Mouse (Mus musculus): ENCODE results near the gene Aplp1.

Aplp1 gene

GRCm38 (mm10) chr7:30419561-30420499 lies 25.5 kb downstream of the Aplp1 start, which contains the start of gene Hcst:
Hcst (minus strand) TSS chr7:30419854.
- in situ Hi-C loops (cut with MboI; ENCODE audit: unreplicated experiment in 2 of 2): no loop called here

DNA sequence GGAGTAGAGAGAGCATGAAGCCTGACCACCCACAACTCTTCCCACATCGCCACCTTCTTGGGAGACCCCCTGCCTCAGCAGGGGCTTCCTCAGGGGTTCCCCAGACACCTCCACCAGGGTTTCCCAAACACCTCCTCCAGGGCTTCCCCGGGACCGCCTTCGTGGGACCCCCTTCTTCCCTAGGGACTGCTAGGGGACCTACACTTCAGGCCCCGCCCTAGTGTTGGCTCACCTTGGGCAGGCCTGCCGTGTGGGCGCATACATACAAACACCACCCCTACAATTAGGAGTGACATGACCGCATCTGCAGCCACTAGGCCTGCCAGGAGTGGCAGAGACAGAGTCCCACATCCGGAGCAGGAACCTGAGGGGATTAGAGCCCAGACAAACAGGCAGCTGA lies 27.5 kb downstream of the Aplp1 start:
- in situ Hi-C loops (cut with MboI; ENCODE audit: unreplicated experiment in 2 of 2): no loop called here

- in situ Hi-C loops (cut with MboI; ENCODE audit: unreplicated experiment in 2 of 2): no loop called here
Observed at GRCm38 (mm10) chr7:30413596-30413995, 31.7 kb downstream of the Aplp1 start, which contains the start of gene Tyrobp. Tyrobp (plus strand) TSS chr7:30413760.

DNA sequence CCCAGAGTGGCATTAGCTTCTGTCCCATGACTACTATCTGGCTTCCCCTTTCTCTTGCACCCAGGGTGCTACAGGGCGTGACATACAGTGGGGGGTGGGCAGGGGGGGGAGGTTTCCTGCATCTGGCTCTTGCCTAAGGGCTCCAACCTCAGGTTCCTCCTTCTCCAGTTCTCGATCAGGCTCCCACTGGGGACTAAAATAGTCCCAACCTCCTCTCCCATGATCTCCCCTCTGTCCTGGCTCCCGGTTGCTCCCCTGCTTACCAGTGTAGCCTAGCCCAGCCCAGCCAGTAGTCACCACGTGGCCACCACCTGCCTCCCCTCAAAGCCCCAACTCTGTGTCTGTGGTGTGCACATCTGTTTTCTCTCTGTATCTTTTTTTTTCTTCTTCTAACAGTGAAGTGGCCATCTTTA lies 32.6 kb downstream of the Aplp1 start:
- in situ Hi-C loops (cut with MboI; ENCODE audit: unreplicated experiment in 2 of 2): no loop called here

- in situ Hi-C loops (cut with MboI; ENCODE audit: unreplicated experiment in 2 of 2): no loop called here
Observed at GRCm38 (mm10) chr7:30411023-30411422, 34.3 kb downstream of the Aplp1 start.

DNA sequence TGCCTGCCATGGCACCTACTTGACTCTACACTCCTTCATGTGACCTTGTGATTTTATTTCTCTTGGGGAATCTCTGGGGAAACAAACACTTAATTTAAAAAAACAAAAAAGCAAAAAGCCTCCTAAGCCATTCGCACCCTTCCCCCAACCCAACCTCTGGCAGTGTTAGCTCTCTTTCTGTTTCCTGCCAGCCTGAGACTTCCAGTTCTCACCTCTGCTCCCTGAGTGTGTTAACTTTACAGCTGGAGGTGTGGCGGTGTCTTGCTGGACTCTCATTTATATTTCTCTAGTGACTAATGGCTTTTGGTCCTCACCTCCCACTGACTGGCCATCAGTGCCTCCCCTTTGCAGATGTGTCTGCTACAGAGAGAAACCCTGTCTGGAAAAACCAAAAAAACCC lies 35.5 kb downstream of the Aplp1 start:
- in situ Hi-C loops (cut with MboI; ENCODE audit: unreplicated experiment in 2 of 2): no loop called here

- in situ Hi-C loops (cut with MboI; ENCODE audit: unreplicated experiment in 2 of 2): no loop called here
Observed at GRCm38 (mm10) chr7:30408639-30409038, 36.7 kb downstream of the Aplp1 start.

DNA sequence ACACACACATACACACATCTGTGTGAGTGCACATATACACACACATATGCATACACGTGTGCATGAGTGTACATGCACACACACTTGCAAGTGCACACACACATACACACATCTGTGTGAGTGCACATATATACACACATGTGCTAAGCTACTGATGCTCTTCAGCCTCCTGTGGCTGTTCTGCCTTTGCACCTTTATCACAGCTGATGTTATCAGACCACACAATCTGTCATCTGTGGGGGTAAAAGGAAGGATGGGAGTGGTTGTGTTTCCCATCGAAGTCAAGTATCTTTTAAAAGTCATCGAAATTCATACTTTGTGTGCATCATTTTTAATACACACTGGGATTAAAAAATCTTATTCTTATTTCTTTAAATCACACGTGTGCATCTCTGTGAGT lies 43.0 kb downstream of the Aplp1 start:
- in situ Hi-C loops (cut with MboI; ENCODE audit: unreplicated experiment in 2 of 2): no loop called here

DNA sequence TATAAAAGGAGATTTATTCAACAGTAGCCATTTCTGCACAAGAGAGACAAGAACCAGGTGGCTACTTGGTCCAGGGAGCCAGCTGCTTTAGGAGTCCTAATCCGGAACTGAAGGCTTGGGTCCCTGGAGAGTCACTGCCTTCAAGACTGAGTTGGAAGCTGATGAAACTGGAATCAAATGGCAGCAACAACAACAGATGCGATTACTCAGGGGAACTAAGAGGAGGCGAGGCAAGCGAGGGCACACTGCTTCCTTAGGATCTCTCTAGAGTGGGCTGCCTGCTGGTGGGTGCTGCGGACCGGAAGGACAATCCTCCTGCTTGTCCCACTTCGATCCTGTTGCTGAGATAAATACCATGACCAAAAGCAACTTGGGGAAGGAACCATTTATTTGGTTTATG lies 45.7 kb downstream of the Aplp1 start:
- in situ Hi-C loops (cut with MboI; ENCODE audit: unreplicated experiment in 2 of 2): no loop called here

- in situ Hi-C loops (cut with MboI; ENCODE audit: unreplicated experiment in 2 of 2): loop anchor here (5.0 kb wide), 1 partner anchor 32 kb away; no protein-coding TSS in a partner anchor
Observed at GRCm38 (mm10) chr7:30394871-30395270, 50.5 kb downstream of the Aplp1 start.

- in situ Hi-C loops (cut with MboI; ENCODE audit: unreplicated experiment in 2 of 2): loop anchor here (5.0 kb wide), 1 partner anchor 33 kb away; no protein-coding TSS in a partner anchor
Observed at GRCm38 (mm10) chr7:30394379-30394778, 51.0 kb downstream of the Aplp1 start.

DNA sequence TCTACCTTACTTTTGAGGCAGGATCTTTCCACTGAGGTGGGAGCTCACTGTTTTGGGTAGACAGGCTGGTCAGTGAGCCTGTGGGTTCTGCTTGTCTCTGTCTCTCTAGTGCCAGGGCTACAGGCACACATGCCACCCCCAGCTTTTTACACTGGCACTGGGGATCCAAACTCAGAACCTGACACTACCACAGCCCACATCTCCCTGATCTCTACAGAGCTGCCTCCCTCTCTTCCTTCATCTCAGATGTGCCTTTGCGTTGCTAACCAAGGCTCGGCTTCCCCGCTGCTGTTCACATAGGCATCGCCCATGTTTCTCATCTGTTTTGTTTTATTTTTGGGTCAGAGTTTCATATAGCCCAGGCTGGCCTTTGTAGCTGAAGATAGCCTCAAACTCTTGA lies 51.7 kb downstream of the Aplp1 start:
- in situ Hi-C loops (cut with MboI; ENCODE audit: unreplicated experiment in 2 of 2): loop anchor here (5.0 kb wide), 1 partner anchor 34 kb away; no protein-coding TSS in a partner anchor

GRCm38 (mm10) chr7:30392746-30393520 lies 52.4 kb downstream of the Aplp1 start:
- in situ Hi-C loops (cut with MboI; ENCODE audit: unreplicated experiment in 2 of 2): loop anchor here (5.0 kb wide), 1 partner anchor 34 kb away; no protein-coding TSS in a partner anchor

Measured in v-Abl transformed pro-B cells (cell line).